Mouse (Mus musculus) left cerebral cortex, postnatal 36 days (tissue): ENCODE data around the gene St5. TPM values are rescaled to one million over a fixed set of nuclear protein-coding genes. Genes with fewer than 3 reads are reported as not detected.

ENCODE experiments used
- DNase-seq, 2 experiments: peaks; one replicate each; pipeline ENCODE4 v3.0.0; 2021 to 2022; ENCODE audit warnings: low spot score in 2 of 2, mixed read lengths in 1 of 2
- intact Hi-C: fragments of 180-260 bp; cut with DNase I; formaldehyde crosslinking; loops from one replicate; pipeline ENCODE4 v1.15.1; 2025
- total RNA-seq, 2 experiments: library from RNA; stranded (reverse); gene quantifications; 2 replicates each; pipeline ENCODE4 v1.2.3; 2021

St5 gene
- total RNA-seq, 2 experiments from 2014 or later, result 12.8 to 23.4 TPM

GRCm38 (mm10) chr7:109545255-109545993 is 158.0 kb downstream of the St5 start:
- DNase-seq, result no peak
- intact Hi-C loops, result no loop called here

- DNase-seq, result no peak
- intact Hi-C loops, result no loop called here
Measured at GRCm38 (mm10) chr7:109544792-109545191, 158.6 kb downstream of the St5 start.

- intact Hi-C loops, result no loop called here
- no peak for DNase-seq
Measured at GRCm38 (mm10) chr7:109542364-109542628, 161.1 kb downstream of the St5 start.

GRCm38 (mm10) chr7:109541609-109542363 is 161.6 kb downstream of the St5 start:
- intact Hi-C loops, result no loop called here
- DNase-seq, result no peak

- intact Hi-C loops, result no loop called here
- DNase-seq, result no peak
Measured at GRCm38 (mm10) chr7:109540902-109541301, 162.5 kb downstream of the St5 start.

- intact Hi-C loops, result no loop called here
- no peak for DNase-seq
Measured at GRCm38 (mm10) chr7:109536451-109536946, 166.9 kb downstream of the St5 start.

- no peak for DNase-seq
- intact Hi-C loops, result no loop called here
Measured at GRCm38 (mm10) chr7:109534921-109535320, 168.5 kb downstream of the St5 start.

GRCm38 (mm10) chr7:109533888-109534287 is 169.5 kb downstream of the St5 start:
- DNase-seq, result no peak
- intact Hi-C loops, result no loop called here

GRCm38 (mm10) chr7:109533129-109533528 is 170.3 kb downstream of the St5 start:
- intact Hi-C loops, result no loop called here
- DNase-seq, result no peak

- intact Hi-C loops, result no loop called here
- no peak for DNase-seq
Measured at GRCm38 (mm10) chr7:109532691-109533090, 170.7 kb downstream of the St5 start.

GRCm38 (mm10) chr7:109531501-109531900 is 171.9 kb downstream of the St5 start:
- no peak for DNase-seq
- intact Hi-C loops, result no loop called here

GRCm38 (mm10) chr7:109529741-109530140 is 173.7 kb downstream of the St5 start:
- DNase-seq, result no peak
- intact Hi-C loops, result loop anchor here (5.0 kb wide), 1 partner anchor 188 kb away; no protein-coding TSS in a partner anchor

GRCm38 (mm10) chr7:109528356-109528755 is 175.0 kb downstream of the St5 start:
- peak in 1 of 2 experiments; percentile 31 for DNase-seq
- intact Hi-C loops, result loop anchor here (5.0 kb wide), 1 partner anchor 189 kb away; no protein-coding TSS in a partner anchor

GRCm38 (mm10) chr7:109527536-109527935 is 175.9 kb downstream of the St5 start:
- DNase-seq, result no peak
- intact Hi-C loops, result loop anchor here (5.0 kb wide), 1 partner anchor 190 kb away; no protein-coding TSS in a partner anchor

GRCm38 (mm10) chr7:109525740-109526663 is 177.4 kb downstream of the St5 start:
- intact Hi-C loops, result loop anchor here (1.0 to 5.0 kb wide), 2 partner anchors 92 to 191 kb away; no protein-coding TSS in a partner anchor
- no peak for DNase-seq

- intact Hi-C loops, result loop anchor here (5.0 kb wide), 1 partner anchor 193 kb away; no protein-coding TSS in a partner anchor
- no peak for DNase-seq
Measured at GRCm38 (mm10) chr7:109524763-109525162, 178.6 kb downstream of the St5 start.

- intact Hi-C loops, result no loop called here
Measured at GRCm38 (mm10) chr7:109524442-109524744, 179.0 kb downstream of the St5 start.

GRCm38 (mm10) chr7:109523741-109524441 is 179.5 kb downstream of the St5 start:
- no peak for DNase-seq
- intact Hi-C loops, result no loop called here

More at GRCm38 (mm10) chr7:109524442-109524744, 179.0 kb downstream of the St5 start:
- no peak for DNase-seq

GRCm38 (mm10) chr7:109523304-109523703 is 180.1 kb downstream of the St5 start:
- intact Hi-C loops, result no loop called here
- no peak for DNase-seq
